Mouse (Mus musculus) neural tube, embryonic 15.5 days (tissue): ENCODE results near the gene Dnah7a. TPM values are rescaled to one million over a fixed set of nuclear protein-coding genes. Genes with fewer than 3 reads are reported as not detected.
A peak's percentile ranks its signal among the peaks of the same experiment; 100 is the strongest.
"Not testable (repeated sequence)": the region's sequence is repeated elsewhere in the genome, so short reads cannot be mapped to it uniquely, and the experiment has no call there.

Experiments
- ATAC-seq: fragments of 200-750 bp; cut with Nextera tagmentation; 2 replicates; pipeline ENCODE4 v1.8.0; 2017; ENCODE audit warnings: mild to moderate bottlenecking, moderate TSS enrichment, moderate library complexity; ENCODE audit not compliant: low FRiP score
- H3K27ac ChIP-seq: fragments of 300-500 bp; sonication (generic); replicated peaks from 2 replicates; pipeline ENCODE4 v1.5.1; 2015; ENCODE audit warnings: mild to moderate bottlenecking, inconsistent platforms
- H3K27me3 ChIP-seq: fragments of 300-500 bp; sonication (generic); replicated peaks from 2 replicates; pipeline ENCODE4 v1.6.1; 2015; ENCODE audit warnings: inconsistent platforms
- H3K36me3 ChIP-seq: fragments of 300-500 bp; sonication (generic); 2 replicates; pipeline ENCODE4 v1.6.1; 2015; ENCODE audit warnings: inconsistent platforms
- H3K4me1 ChIP-seq: fragments of 300-500 bp; sonication (generic); 2 replicates; pipeline ENCODE4 v1.6.1; 2015; ENCODE audit warnings: inconsistent platforms
- H3K4me2 ChIP-seq: fragments of 300-500 bp; sonication (generic); 2 replicates; pipeline ENCODE4 v1.6.1; 2015; ENCODE audit warnings: inconsistent platforms, mild to moderate bottlenecking, moderate library complexity
- H3K4me3 ChIP-seq: fragments of 300-500 bp; sonication (generic); replicated peaks from 2 replicates; pipeline ENCODE4 v1.5.1; 2015; ENCODE audit warnings: mild to moderate bottlenecking, inconsistent platforms
- H3K9ac ChIP-seq: fragments of 300-500 bp; sonication (generic); replicated peaks from 2 replicates; pipeline ENCODE4 v1.6.1; 2015; ENCODE audit warnings: mild to moderate bottlenecking, inconsistent platforms
- H3K9me3 ChIP-seq: fragments of 300-500 bp; sonication (generic); replicated peaks from 2 replicates; pipeline ENCODE4 v1.6.1; 2016; ENCODE audit warnings: inconsistent platforms
- WGBS: fragments of 180-500 bp; shearing (Covaris S2); methylation state at CpG from one replicate; pipeline ENCODE4 v1.1.7; 2015; ENCODE audit warnings: mixed read lengths; 5-methylcytosine and 5-hydroxymethylcytosine counted together
- polyA plus RNA-seq: library from polyadenylated mRNA; unstranded; fragments of >200 nt; fragmentation: Nextera tagmentation; extraction: Ambion mirVana; gene quantifications from 2 replicates; pipeline ENCODE4 v1.2.1, GENCODE M21; 2015

Gene Dnah7a
- polyA plus RNA-seq, 1 experiment from 2014 or later: 14.4 TPM

DNA sequence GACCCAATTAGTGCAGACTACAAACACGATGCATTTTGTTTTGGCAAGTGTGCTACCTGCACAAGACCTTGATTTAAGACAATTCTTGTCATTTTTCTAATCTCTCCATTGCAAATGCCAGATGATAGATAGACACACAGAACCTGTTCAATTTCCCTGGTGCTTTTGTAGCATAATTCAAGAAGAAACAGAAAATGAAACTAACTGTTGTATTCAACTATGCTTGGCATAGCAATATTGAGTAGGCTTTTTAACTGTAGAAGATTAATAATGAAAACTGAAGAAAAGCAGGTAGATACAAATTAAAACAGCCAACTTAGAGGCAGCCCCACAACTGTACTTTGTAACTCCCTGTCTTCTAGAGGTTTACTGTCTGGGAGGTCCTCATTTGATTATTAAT lies 234.5 kb downstream of the Dnah7a start:
- not testable (repeated sequence) for H3K4me1 ChIP-seq, H3K4me3 ChIP-seq, H3K9ac ChIP-seq, ATAC-seq, H3K27me3 ChIP-seq, H3K9me3 ChIP-seq, H3K36me3 ChIP-seq, H3K27ac ChIP-seq, H3K4me2 ChIP-seq
- 87% methylated on average over 1 of the region's 1 CpGs for WGBS

DNA sequence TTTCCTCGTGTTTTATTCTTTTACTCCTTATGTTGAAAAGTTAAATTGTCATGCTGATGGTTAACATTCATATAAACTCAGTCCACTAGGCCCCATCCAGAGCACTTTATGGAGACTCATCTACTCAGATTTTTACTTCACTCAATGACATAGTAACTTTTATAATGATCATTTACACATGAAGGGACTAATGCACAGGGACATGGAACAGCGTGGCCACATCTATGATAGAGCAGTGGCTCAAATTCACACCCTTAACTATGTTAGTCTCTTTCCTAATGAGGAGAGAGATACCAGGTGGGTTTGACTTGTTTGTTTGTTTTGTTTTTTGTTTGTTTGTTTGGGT lies 239.3 kb downstream of the Dnah7a start:
- 49% methylated on average over 2 of the region's 2 CpGs for WGBS
- Histone ChIP-seq H3K4me3 (no peak overlapping the region), H3K27ac (peak overlapping the region; percentile 66), H3K36me3 (no peaks in the 10 kb centered on the region), H3K4me2 (no peak overlapping the region), H3K9ac (no peak overlapping the region), H3K9me3 (no peaks in the 10 kb centered on the region), H3K27me3 (no peaks in the 10 kb centered on the region), H3K4me1 (0 out of 2 replicates have a peak, but pooled peaks cover 5% of the 10 kb centered on the region)
- peak; percentile 68 for ATAC-seq

DNA sequence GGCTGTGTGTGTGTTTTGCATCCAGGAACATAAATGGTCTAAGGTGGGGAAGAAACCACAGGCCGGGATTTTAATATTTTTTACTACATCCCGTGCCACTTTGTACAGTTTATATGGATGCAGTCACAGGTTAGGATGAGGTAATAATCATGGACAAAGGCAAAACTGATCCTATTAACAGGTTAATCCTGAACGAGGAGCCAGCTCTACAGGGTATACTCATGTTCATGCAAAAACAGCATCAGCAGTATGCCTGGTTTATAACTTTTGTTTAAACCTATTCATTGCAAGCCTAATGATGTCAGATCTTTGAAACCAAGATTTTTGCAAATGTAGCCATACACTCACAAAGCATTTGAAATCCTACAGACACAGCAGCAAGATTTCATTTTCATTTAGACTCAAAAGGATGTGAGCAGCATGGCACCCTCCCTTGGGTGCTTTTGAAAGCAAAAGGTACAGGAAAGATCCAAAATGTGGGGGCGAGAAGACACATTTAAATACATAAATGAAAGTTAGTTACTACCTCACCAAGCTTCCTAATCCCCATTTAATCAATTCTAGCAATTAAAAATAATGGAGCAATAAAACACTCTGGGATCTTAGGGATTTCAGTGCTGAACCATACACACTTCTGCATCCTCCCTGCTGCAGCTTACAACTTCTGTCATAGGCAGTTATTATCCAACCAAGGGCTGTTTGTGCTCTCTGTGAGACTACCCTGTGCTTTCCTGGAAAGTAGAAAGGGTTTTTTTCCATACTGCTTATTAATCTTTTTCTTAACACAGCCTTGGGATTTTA lies 239.9 kb downstream of the Dnah7a start:
- H3K36me3 ChIP-seq, H3K4me2 ChIP-seq, H3K4me3 ChIP-seq, H3K9ac ChIP-seq, H3K4me1 ChIP-seq, H3K9me3 ChIP-seq, H3K27me3 ChIP-seq: not testable (repeated sequence)
- WGBS: 60% methylated on average over 4 of the region's 4 CpGs
- peak; percentile 95 for ATAC-seq
- H3K27ac ChIP-seq: peak overlapping the region; percentile 63

GRCm38 (mm10) chr1:53439173-53439572 lies 267.4 kb downstream of the Dnah7a start:
- not testable (repeated sequence) for H3K9ac ChIP-seq, ATAC-seq, H3K4me3 ChIP-seq, H3K4me2 ChIP-seq, H3K4me1 ChIP-seq, H3K27me3 ChIP-seq, H3K27ac ChIP-seq, H3K36me3 ChIP-seq, H3K9me3 ChIP-seq
- 80% methylated on average over 3 of the region's 3 CpGs for WGBS

DNA sequence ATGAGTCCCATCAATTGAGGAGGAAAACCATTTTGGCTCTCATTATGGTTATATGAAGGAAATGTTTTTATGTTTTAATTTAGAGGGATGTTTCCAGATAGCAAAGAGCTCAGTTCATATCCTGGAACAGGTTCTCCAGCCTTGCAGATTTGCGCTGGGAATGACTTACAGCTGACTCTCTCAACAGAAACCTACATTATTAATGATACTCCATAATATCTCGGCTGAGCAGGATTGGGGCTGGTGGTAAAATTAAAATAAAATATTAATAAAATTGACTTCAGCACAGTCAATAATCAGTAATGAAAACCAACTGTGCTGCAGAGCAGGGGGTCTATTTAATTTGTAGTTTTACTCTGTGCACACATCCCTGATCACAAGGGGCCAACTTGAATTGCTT lies 274.2 kb downstream of the Dnah7a start:
- not testable (repeated sequence) for H3K4me1 ChIP-seq, H3K9ac ChIP-seq, H3K4me2 ChIP-seq, H3K27ac ChIP-seq, H3K36me3 ChIP-seq, H3K27me3 ChIP-seq, H3K9me3 ChIP-seq, H3K4me3 ChIP-seq
- peak; percentile 81 for ATAC-seq
- 58% methylated on average over 2 of the region's 2 CpGs for WGBS

DNA sequence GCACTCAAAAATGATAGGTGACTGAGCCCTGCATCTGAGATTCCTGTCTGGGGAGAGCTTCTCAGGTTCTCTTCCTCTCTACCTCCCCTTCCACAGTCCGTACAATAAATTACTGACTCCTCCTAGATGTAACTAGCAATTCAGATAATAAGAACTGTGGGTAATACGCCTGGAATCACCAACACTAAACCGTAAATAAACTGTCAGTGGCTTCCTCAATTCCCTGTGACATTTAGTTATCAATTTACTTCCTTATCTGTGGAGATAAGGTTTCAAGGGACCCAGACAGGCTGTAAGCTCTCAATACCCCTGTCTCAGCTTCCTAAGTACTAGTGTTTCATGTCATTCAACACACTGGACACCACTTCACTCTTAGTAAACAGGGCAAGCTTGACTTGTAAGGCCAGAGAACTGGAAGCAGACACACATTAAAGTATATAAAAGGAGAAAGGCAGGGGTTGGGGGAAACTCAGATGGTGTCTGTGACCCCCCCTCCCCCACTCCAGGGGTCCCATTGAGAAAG lies 300.7 kb downstream of the Dnah7a start:
- Histone ChIP-seq H3K4me1 (no peaks in the 10 kb centered on the region), H3K4me3 (no peak overlapping the region), H3K27ac (no peak overlapping the region), H3K4me2 (no peak overlapping the region), H3K9ac (no peak overlapping the region), H3K9me3 (no peaks in the 10 kb centered on the region), H3K36me3 (no peaks in the 10 kb centered on the region), H3K27me3 (no peaks in the 10 kb centered on the region)
- ATAC-seq: no peak
- WGBS: 76% methylated on average over 3 of the region's 3 CpGs

- ATAC-seq, H3K27ac ChIP-seq, H3K4me1 ChIP-seq, H3K27me3 ChIP-seq, H3K36me3 ChIP-seq, H3K9me3 ChIP-seq, H3K9ac ChIP-seq, H3K4me3 ChIP-seq: not testable (repeated sequence)
- peak overlapping the region; percentile 39 for H3K4me2 ChIP-seq
- 39% methylated on average over 21 of the region's 21 CpGs for WGBS
These were observed 312.4 kb downstream of the Dnah7a start for GRCm38 (mm10) chr1:53393936-53394760.

GRCm38 (mm10) chr1:53388762-53389161 lies 317.8 kb downstream of the Dnah7a start:
- no peak overlapping the region for H3K4me3 ChIP-seq

DNA sequence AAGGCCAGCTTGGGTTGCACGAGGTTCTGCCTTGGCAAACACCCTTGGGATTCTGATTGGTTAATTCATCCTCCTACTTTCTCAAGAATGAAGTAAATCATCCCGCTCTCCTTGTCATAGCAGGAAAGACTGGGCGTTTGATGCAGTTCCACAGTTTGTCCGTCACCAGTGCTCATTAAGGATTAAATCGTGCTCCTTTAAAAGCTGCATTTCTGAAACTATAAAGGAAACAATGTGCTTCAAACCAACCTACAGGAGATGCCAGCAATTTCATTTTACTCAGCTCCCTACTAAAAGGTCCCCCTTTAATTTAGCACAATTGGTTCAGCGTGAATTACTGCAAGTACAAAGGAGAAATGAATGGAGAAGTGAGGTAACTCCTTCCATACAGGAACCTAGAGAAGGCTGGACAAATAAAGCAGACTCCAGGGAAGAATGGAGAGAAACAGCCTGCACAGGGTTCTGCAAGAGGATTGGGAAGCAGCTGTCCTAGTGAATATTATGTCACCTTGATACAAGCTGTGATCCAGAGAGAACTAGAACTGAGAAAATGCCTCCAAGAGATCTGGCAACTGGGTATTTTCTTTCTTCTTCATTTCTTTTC lies 322.4 kb downstream of the Dnah7a start:
- no peak for ATAC-seq
- H3K9ac ChIP-seq: no peak overlapping the region
- H3K27ac ChIP-seq: no peak overlapping the region
- H3K27me3 ChIP-seq: no peaks in the 10 kb centered on the region
- no peak overlapping the region for H3K4me3 ChIP-seq
- 77% methylated on average over 6 of the region's 6 CpGs for WGBS
- no peaks in the 10 kb centered on the region for H3K36me3 ChIP-seq
- H3K9me3 ChIP-seq: no peaks in the 10 kb centered on the region
- no peak overlapping the region for H3K4me2 ChIP-seq
- no peaks in the 10 kb centered on the region for H3K4me1 ChIP-seq

More at GRCm38 (mm10) chr1:53388762-53389161, 317.8 kb downstream of the Dnah7a start:
- H3K4me2 ChIP-seq: no peak overlapping the region
- H3K9ac ChIP-seq: no peak overlapping the region
- H3K27me3 ChIP-seq: no peaks in the 10 kb centered on the region
- H3K27ac ChIP-seq: no peak overlapping the region
- 93% methylated on average over 12 of the region's 14 CpGs for WGBS
- no peak; the same call in 1 of the 2 replicates for ATAC-seq
- H3K36me3 ChIP-seq: no peaks in the 10 kb centered on the region
- no peaks in the 10 kb centered on the region for H3K9me3 ChIP-seq
- H3K4me1 ChIP-seq: no peaks in the 10 kb centered on the region

- Histone ChIP-seq H3K27ac (no peak overlapping the region), H3K27me3 (no peaks in the 10 kb centered on the region), H3K9ac (no peak overlapping the region), H3K4me2 (no peak overlapping the region), H3K4me3 (no peak overlapping the region), H3K9me3 (no peaks in the 10 kb centered on the region), H3K36me3 (no peaks in the 10 kb centered on the region), H3K4me1 (no peaks in the 10 kb centered on the region)
- ATAC-seq: no peak
- WGBS: 77% methylated on average over 3 of the region's 3 CpGs
These were observed 328.9 kb downstream of the Dnah7a start for GRCm38 (mm10) chr1:53377731-53378130.

- H3K9ac ChIP-seq, H3K36me3 ChIP-seq, H3K4me1 ChIP-seq, H3K4me2 ChIP-seq, H3K27ac ChIP-seq, H3K9me3 ChIP-seq, H3K4me3 ChIP-seq, ATAC-seq, H3K27me3 ChIP-seq: not testable (repeated sequence)
- WGBS: 75% methylated on average over 2 of the region's 2 CpGs
These were observed 330.6 kb downstream of the Dnah7a start for GRCm38 (mm10) chr1:53375965-53376364.

DNA sequence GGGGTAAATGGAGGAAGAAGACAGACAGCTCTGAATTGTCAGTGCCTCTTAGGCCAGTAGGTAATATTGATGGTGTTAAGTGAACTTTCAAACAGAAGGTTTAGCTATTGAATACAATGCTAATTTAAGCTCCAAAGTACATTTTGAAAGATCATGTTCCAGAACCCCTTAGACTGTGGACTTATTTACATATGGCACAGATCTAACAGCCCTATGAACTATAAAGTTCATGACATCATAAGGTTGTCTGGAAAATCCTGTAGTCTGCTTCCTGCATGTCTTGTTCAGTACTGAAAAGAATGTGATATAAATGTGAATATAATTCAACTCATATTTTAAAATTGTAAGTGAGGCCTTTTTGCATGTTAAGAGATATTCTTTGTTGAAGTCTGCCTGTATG lies 347.6 kb downstream of the Dnah7a start:
- no peaks in the 10 kb centered on the region for H3K27me3 ChIP-seq
- no peak for ATAC-seq
- no peaks in the 10 kb centered on the region for H3K4me1 ChIP-seq
- no peaks in the 10 kb centered on the region for H3K36me3 ChIP-seq
- no peak overlapping the region for H3K27ac ChIP-seq
- H3K9ac ChIP-seq: no peak overlapping the region
- H3K9me3 ChIP-seq: no peaks in the 10 kb centered on the region
- no peak overlapping the region for H3K4me2 ChIP-seq
- no peak overlapping the region for H3K4me3 ChIP-seq
